Mouse (Mus musculus) forebrain, embryonic 12.5 days (tissue): ENCODE data around the gene Hist2h4. TPM values are rescaled to one million over a fixed set of nuclear protein-coding genes. Genes with fewer than 3 reads are reported as not detected.
A peak's percentile ranks its signal among the peaks of the same experiment; 100 is the strongest.
"Not testable (repeated sequence)": the region's sequence is repeated elsewhere in the genome, so short reads cannot be mapped to it uniquely, and the experiment has no call there.

Source experiments
- ATAC-seq: fragments of 200-750 bp; cut with Nextera tagmentation; 2 replicates; pipeline ENCODE4 v1.8.0; 2017; ENCODE audit warnings: moderate TSS enrichment; ENCODE audit not compliant: low FRiP score
- H3K27ac ChIP-seq: fragments of 300-500 bp; sonication (generic); 2 replicates; pipeline ENCODE4 v1.5.1; 2016; ENCODE audit warnings: mild to moderate bottlenecking
- H3K27me3 ChIP-seq: fragments of 300-500 bp; sonication (generic); 2 replicates; pipeline ENCODE4 v1.6.1; 2016; ENCODE audit warnings: mild to moderate bottlenecking
- H3K36me3 ChIP-seq: fragments of 300-500 bp; sonication (generic); replicated peaks from 2 replicates; pipeline ENCODE4 v1.6.1; 2016; ENCODE audit warnings: mild to moderate bottlenecking
- H3K4me1 ChIP-seq: fragments of 300-500 bp; sonication (generic); 2 replicates; pipeline ENCODE4 v1.6.1; 2016
- H3K4me2 ChIP-seq: fragments of 300-500 bp; sonication (generic); 2 replicates; pipeline ENCODE4 v1.6.1; 2016; ENCODE audit warnings: mild to moderate bottlenecking, moderate library complexity
- H3K4me3 ChIP-seq: fragments of 300-500 bp; sonication (generic); replicated peaks from 2 replicates; pipeline ENCODE4 v1.5.1; 2016; ENCODE audit warnings: mild to moderate bottlenecking
- H3K9ac ChIP-seq: fragments of 300-500 bp; sonication (generic); 2 replicates; pipeline ENCODE4 v1.6.1; 2016; ENCODE audit warnings: mild to moderate bottlenecking
- H3K9me3 ChIP-seq: fragments of 300-500 bp; sonication (generic); 2 replicates; pipeline ENCODE4 v1.6.1; 2016
- WGBS: fragments of 180-500 bp; shearing (Covaris S2); methylation state at CpG from one replicate; pipeline ENCODE4 v1.1.7; 2016; 5-methylcytosine and 5-hydroxymethylcytosine counted together
- polyA plus RNA-seq: library from polyadenylated mRNA; unstranded; fragments of >200 nt; fragmentation: Nextera tagmentation; extraction: Ambion mirVana; gene quantifications from 2 replicates; pipeline ENCODE4 v1.2.1, GENCODE M21; 2016

The Hist2h4 gene
- polyA plus RNA-seq: 16.1 and 19.5 TPM in 2 replicates

- Histone ChIP-seq H3K4me2 (peak within 1 kb of the TSS; percentile 79), H3K4me1 (peaks cover 31% of the 10 kb centered on the region), H3K27ac (peak within 1 kb of the TSS; percentile 99), H3K9ac (peak within 1 kb of the TSS; percentile 85), H3K36me3 (no peaks in the 10 kb centered on the region), H3K4me3 (peak within 1 kb of the TSS; percentile 59), H3K9me3 (no peaks in the 10 kb centered on the region), H3K27me3 (no peaks in the 10 kb centered on the region)
- peak; percentile 92 for ATAC-seq
- under 1% methylated on average over 40 of the region's 40 CpGs for WGBS
Measured at GRCm38 (mm10) chr3:96262979-96263550, at the start of gene Hist2h4. Hist2h4 (minus strand) TSS chr3:96263311.

- Histone ChIP-seq H3K4me1 (no peaks in the 10 kb centered on the region), H3K36me3 (no peaks in the 10 kb centered on the region), H3K27ac (no peak overlapping the region), H3K4me3 (no peak overlapping the region), H3K9ac (no peak overlapping the region), H3K4me2 (no peak overlapping the region), H3K9me3 (no peaks in the 10 kb centered on the region), H3K27me3 (no peaks in the 10 kb centered on the region)
- ATAC-seq: no peak
- 71% methylated on average over 8 of the region's 8 CpGs for WGBS
Measured at GRCm38 (mm10) chr3:96312341-96313098, 49.4 kb upstream of the Hist2h4 start.

GRCm38 (mm10) chr3:96309441-96309840 is 46.3 kb upstream of the Hist2h4 start:
- Histone ChIP-seq H3K36me3 (no peaks in the 10 kb centered on the region), H3K4me2 (no peak overlapping the region), H3K4me1 (no peaks in the 10 kb centered on the region), H3K27ac (no peak overlapping the region), H3K9me3 (no peaks in the 10 kb centered on the region), H3K4me3 (no peak overlapping the region), H3K27me3 (peaks cover 2% of the 10 kb centered on the region; the same call in 1 of the 2 replicates), H3K9ac (no peak overlapping the region)
- ATAC-seq: no peak
- 75% methylated on average over 3 of the region's 3 CpGs for WGBS

- H3K27ac ChIP-seq: no peak overlapping the region
- no peaks in the 10 kb centered on the region for H3K4me1 ChIP-seq
- H3K36me3 ChIP-seq: no peaks in the 10 kb centered on the region
- H3K4me3 ChIP-seq: no peak overlapping the region
- WGBS: 89% methylated on average over 9 of the region's 9 CpGs
- no peak overlapping the region for H3K4me2 ChIP-seq
- peaks cover 2% of the 10 kb centered on the region; the same call in 1 of the 2 replicates for H3K27me3 ChIP-seq
- no peak overlapping the region for H3K9ac ChIP-seq
- no peaks in the 10 kb centered on the region for H3K9me3 ChIP-seq
- ATAC-seq: no peak
Measured at GRCm38 (mm10) chr3:96306506-96306905, 43.4 kb upstream of the Hist2h4 start.

- Histone ChIP-seq H3K4me1 (no peaks in the 10 kb centered on the region), H3K36me3 (no peaks in the 10 kb centered on the region), H3K9ac (no peak overlapping the region), H3K9me3 (no peaks in the 10 kb centered on the region), H3K4me2 (no peak overlapping the region), H3K27ac (no peak overlapping the region), H3K4me3 (no peak overlapping the region), H3K27me3 (peaks cover 2% of the 10 kb centered on the region; the same call in 1 of the 2 replicates)
- 86% methylated on average over 5 of the region's 5 CpGs for WGBS
- no peak for ATAC-seq
Measured at GRCm38 (mm10) chr3:96302076-96302475, 39.0 kb upstream of the Hist2h4 start.

- WGBS: 79% methylated on average over 26 of the region's 26 CpGs
Measured at GRCm38 (mm10) chr3:96300706-96301529, 37.8 kb upstream of the Hist2h4 start.

GRCm38 (mm10) chr3:96299562-96299961 is 36.5 kb upstream of the Hist2h4 start:
- H3K9me3 ChIP-seq: no peaks in the 10 kb centered on the region
- WGBS: 92% methylated on average over 2 of the region's 2 CpGs
- H3K4me1 ChIP-seq: no peaks in the 10 kb centered on the region
- no peaks in the 10 kb centered on the region for H3K27me3 ChIP-seq
- no peak overlapping the region for H3K27ac ChIP-seq
- no peak for ATAC-seq
- no peak overlapping the region for H3K9ac ChIP-seq
- no peak overlapping the region for H3K4me2 ChIP-seq
- no peaks in the 10 kb centered on the region for H3K36me3 ChIP-seq
- no peak overlapping the region for H3K4me3 ChIP-seq

More at GRCm38 (mm10) chr3:96300706-96301529, 37.8 kb upstream of the Hist2h4 start:
- Histone ChIP-seq H3K9me3 (no peaks in the 10 kb centered on the region), H3K36me3 (no peaks in the 10 kb centered on the region), H3K27me3 (peaks cover 1% of the 10 kb centered on the region; the same call in 1 of the 2 replicates), H3K9ac (no peak overlapping the region), H3K27ac (no peak overlapping the region), H3K4me2 (peak overlapping the region; percentile 10; the same call in 1 of the 2 replicates), H3K4me3 (no peak overlapping the region), H3K4me1 (no peaks in the 10 kb centered on the region)
- ATAC-seq: no peak

GRCm38 (mm10) chr3:96298360-96298759 is 35.2 kb upstream of the Hist2h4 start:
- Histone ChIP-seq H3K9me3 (no peaks in the 10 kb centered on the region), H3K36me3 (no peaks in the 10 kb centered on the region), H3K27ac (no peak overlapping the region), H3K4me1 (no peaks in the 10 kb centered on the region), H3K9ac (no peak overlapping the region), H3K4me2 (no peak overlapping the region), H3K4me3 (no peak overlapping the region), H3K27me3 (no peaks in the 10 kb centered on the region)
- no peak for ATAC-seq
- WGBS: 92% methylated on average over 4 of the region's 4 CpGs

GRCm38 (mm10) chr3:96293787-96294186 is 30.7 kb upstream of the Hist2h4 start, which contains the start of gene Fcgr1:
Fcgr1 (minus strand) TSS chr3:96293969.
- no peak within 1 kb of the TSS for H3K4me3 ChIP-seq
- WGBS: 78% methylated on average over 4 of the region's 4 CpGs
- H3K9ac ChIP-seq: no peak within 1 kb of the TSS
- no peak for ATAC-seq
- no peak within 1 kb of the TSS for H3K27ac ChIP-seq
- no peaks in the 10 kb centered on the region for H3K4me1 ChIP-seq
- H3K9me3 ChIP-seq: no peaks in the 10 kb centered on the region
- no peaks in the 10 kb centered on the region for H3K36me3 ChIP-seq
- no peak within 1 kb of the TSS for H3K4me2 ChIP-seq
- no peaks in the 10 kb centered on the region for H3K27me3 ChIP-seq

GRCm38 (mm10) chr3:96293368-96293767 is 30.3 kb upstream of the Hist2h4 start:
- Histone ChIP-seq H3K36me3 (no peaks in the 10 kb centered on the region), H3K4me3 (no peak overlapping the region), H3K27ac (no peak overlapping the region), H3K9me3 (no peaks in the 10 kb centered on the region), H3K9ac (no peak overlapping the region), H3K27me3 (no peaks in the 10 kb centered on the region), H3K4me2 (no peak overlapping the region), H3K4me1 (no peaks in the 10 kb centered on the region)
- WGBS: 58% methylated on average over 5 of the region's 5 CpGs
- ATAC-seq: no peak

- Histone ChIP-seq H3K4me1 (no peaks in the 10 kb centered on the region), H3K9ac (no peak overlapping the region), H3K4me2 (no peak overlapping the region), H3K27me3 (0 out of 2 replicates have a peak, but pooled peaks cover 2% of the 10 kb centered on the region), H3K4me3 (no peak overlapping the region), H3K27ac (no peak overlapping the region), H3K9me3 (no peaks in the 10 kb centered on the region), H3K36me3 (no peaks in the 10 kb centered on the region)
- WGBS: 64% methylated on average over 6 of the region's 6 CpGs
- no peak for ATAC-seq
Measured at GRCm38 (mm10) chr3:96292641-96293040, 29.5 kb upstream of the Hist2h4 start.

- not testable (repeated sequence) for H3K4me1 ChIP-seq, H3K36me3 ChIP-seq, H3K9me3 ChIP-seq, H3K9ac ChIP-seq, ATAC-seq, H3K27ac ChIP-seq, H3K27me3 ChIP-seq, H3K4me2 ChIP-seq, H3K4me3 ChIP-seq
- 95% methylated on average over 3 of the region's 3 CpGs for WGBS
Measured at GRCm38 (mm10) chr3:96290727-96291126, 27.6 kb upstream of the Hist2h4 start.
